9 mouse cellular contexts compared by ENCODE assay signal in genomic region chr4:144890690-144891120, GRCm38 (mm10). TPM values are rescaled to one million over a fixed set of nuclear protein-coding genes. Genes with fewer than 3 reads are reported as not detected.
A peak's percentile ranks its signal among the peaks of the same experiment; 100 is the strongest.
DNase-seq lines count a peak whose midpoint lies in the region; ATAC-seq and TF ChIP-seq lines count a peak whose summit lies in the region.
"Had no signal": no experiment of that assay in that cellular context is flagged by ENCODE, and none has a peak within 500 bp of the region (broad histone marks: within the 10 kb centered on the region; RNA-seq: fewer than 3 reads in every experiment).

No protein-coding gene starts in this region.

- peaks cover 33% of the 10 kb centered on the region for H3K27me3 ChIP-seq in E14TG2a.4 (ENCODE audit: insufficient read depth, low read length)
- no peaks in the 10 kb centered on the region for H3K27me3 ChIP-seq in embryonic facial prominence, embryonic 11.5 days (ENCODE audit: control insufficient read depth, insufficient read depth, low read length)
- 0 out of 2 replicates have a peak, but pooled peaks cover 3% of the 10 kb centered on the region for H3K27me3 ChIP-seq in heart, embryonic 13.5 days (replicated peaks)
- H3K27me3 ChIP-seq: lung, embryonic 15.5 days had no signal

- H3K36me3 ChIP-seq in E14TG2a.4 (ENCODE audit: insufficient read depth, low read length): no peaks in the 10 kb centered on the region
- no peaks in the 10 kb centered on the region for H3K36me3 ChIP-seq in embryonic facial prominence, embryonic 11.5 days (replicated peaks; ENCODE audit: control insufficient read depth, insufficient read depth, low read depth, low read length)
- H3K36me3 ChIP-seq in heart, embryonic 13.5 days: no peaks in the 10 kb centered on the region
- H3K36me3 ChIP-seq: lung, embryonic 15.5 days had no signal

- H3K27ac ChIP-seq in embryonic facial prominence, embryonic 11.5 days (replicated peaks; ENCODE audit: low read depth, low read length): no peak overlapping the region
- peak overlapping the region; percentile 69; the same call in 1 of the 2 replicates for H3K27ac ChIP-seq in heart, embryonic 13.5 days (replicated peaks)
- H3K27ac ChIP-seq: lung, embryonic 15.5 days had no signal

- WGBS in embryonic facial prominence, embryonic 11.5 days: 9% methylated on average over 7 of the region's 7 CpGs
- 13% methylated on average over 7 of the region's 7 CpGs for WGBS in heart, embryonic 13.5 days

- no peak overlapping the region for H3K4me2 ChIP-seq in embryonic facial prominence, embryonic 11.5 days (ENCODE audit: low read depth, low read length)
- no peak overlapping the region for H3K4me2 ChIP-seq in heart, embryonic 13.5 days

- no peak overlapping the region for H3K9ac ChIP-seq in embryonic facial prominence, embryonic 11.5 days (replicated peaks; ENCODE audit: low read length)
- H3K9ac ChIP-seq in heart, embryonic 13.5 days: no peak overlapping the region
- H3K9ac ChIP-seq: lung, embryonic 15.5 days had no signal

- H3K4me3 ChIP-seq in E14TG2a.4 (replicated peaks; ENCODE audit: low read length): no peak overlapping the region
- H3K4me3 ChIP-seq in embryonic facial prominence, embryonic 11.5 days (ENCODE audit: low read depth, low read length): no peak overlapping the region
- H3K4me3 ChIP-seq in heart, embryonic 13.5 days: no peak overlapping the region
- H3K4me3 ChIP-seq: lung, embryonic 15.5 days had no signal

- DNase-seq in adipocyte (ENCODE audit: low spot score): peak; percentile 68
- peak; percentile 89 for DNase-seq in embryonic facial prominence, embryonic 11.5 days (ENCODE audit: low spot score)
- DNase-seq in kidney, postnatal 4 days: peak; percentile 71 to 77
- DNase-seq in lung, postnatal 14 days: peak; percentile 65
- peak; percentile 60 for DNase-seq in retina, postnatal 7 days (ENCODE audit: low read depth, low spot score)
- DNase-seq in ovary, postnatal 10 days (ENCODE audit: low spot score): no peak

- peaks cover 39% of the 10 kb centered on the region for H3K4me1 ChIP-seq in E14TG2a.4 (replicated peaks; ENCODE audit: low read depth, low read length)
- H3K4me1 ChIP-seq in embryonic facial prominence, embryonic 11.5 days (ENCODE audit: control insufficient read depth, insufficient read depth, low read length): peaks cover 3% of the 10 kb centered on the region
- peaks cover 37% of the 10 kb centered on the region for H3K4me1 ChIP-seq in heart, embryonic 13.5 days

- TF ChIP-seq CTCF in E14TG2a.4 (conservative IDR thresholded peaks at IDR 0.05; ENCODE audit: low read length): peak; percentile 92

- H3K9me3 ChIP-seq in E14TG2a.4 (ENCODE audit: low read length): no peaks in the 10 kb centered on the region
- H3K9me3 ChIP-seq in embryonic facial prominence, embryonic 11.5 days (replicated peaks; ENCODE audit: control insufficient read depth, low read length): no peaks in the 10 kb centered on the region
- no peaks in the 10 kb centered on the region for H3K9me3 ChIP-seq in heart, embryonic 13.5 days
- H3K9me3 ChIP-seq: lung, embryonic 15.5 days had no signal

- no peak for ATAC-seq in embryonic facial prominence, embryonic 11.5 days (replicated peaks; ENCODE audit: insufficient number of reproducible peaks, low FRiP score, low TSS enrichment, low read depth)
- 0 out of 2 replicates have a peak, but pooled peaks have one; percentile 23 for ATAC-seq in heart, embryonic 13.5 days (ENCODE audit: extremely low read depth, insufficient number of reproducible peaks, low FRiP score, low TSS enrichment)

RNA-seq across cellular contexts. Expression of gene Dhrs3, which starts 1.9 kb away (rescaled TPM):
- polyA plus RNA-seq in embryonic facial prominence, embryonic 11.5 days (2014; fragmentation: Nextera tagmentation; extraction: Ambion mirVana): 41.9 and 45.7 TPM in 2 replicates
- polyA plus RNA-seq in heart, embryonic 13.5 days (2015; fragmentation: Nextera tagmentation; extraction: Ambion mirVana): 37.4 and 45.8 TPM in 2 replicates
